Mouse (Mus musculus) olfactory bulb, adult 2 months (tissue): ENCODE results near the gene Nectin4. TPM values are rescaled to one million over a fixed set of nuclear protein-coding genes. Genes with fewer than 3 reads are reported as not detected.
A peak's percentile ranks its signal among the peaks of the same experiment; 100 is the strongest.

Source experiments
- H3K27ac ChIP-seq: fragments of 200-500 bp; 2 replicates; pipeline ENCODE4 v1.5.1; 2012; ENCODE audit warnings: low read depth, low read length; ENCODE audit not compliant: insufficient read depth
- H3K4me1 ChIP-seq: fragments of 200-500 bp; 2 replicates; pipeline ENCODE4 v1.6.1; 2012; ENCODE audit warnings: low read length; ENCODE audit not compliant: control insufficient read depth, insufficient read depth
- H3K4me3 ChIP-seq: fragments of 200-500 bp; 2 replicates; pipeline ENCODE4 v1.5.1; 2012; ENCODE audit warnings: mild to moderate bottlenecking, low read depth, low read length, moderate library complexity; ENCODE audit not compliant: insufficient read depth
- CTCF ChIP-seq: fragments of 200-500 bp; IDR thresholded peaks from 2 replicates; pipeline ENCODE4 v1.5.1; 2012; ENCODE audit warnings: low read depth, mild to moderate bottlenecking, low read length, moderate library complexity; ENCODE audit not compliant: insufficient read depth
- POLR2A ChIP-seq: fragments of 200-500 bp; IDR thresholded peaks from 2 replicates; pipeline ENCODE4 v1.6.1; 2012; ENCODE audit warnings: mild to moderate bottlenecking, low read depth, low read length, moderate library complexity; ENCODE audit not compliant: insufficient read depth
- WGBS: fragments of 180-500 bp; shearing (Covaris S2); methylation state at CpG from one replicate; pipeline ENCODE4 v1.1.7; 2018; 5-methylcytosine and 5-hydroxymethylcytosine counted together
- polyA plus RNA-seq: library from polyadenylated mRNA; stranded (reverse); fragments of >200 nt; gene quantifications from 2 replicates; pipeline ENCODE4 v1.2.4, GENCODE M21; 2012; ENCODE audit warnings: low replicate concordance; ENCODE audit not compliant: missing spikeins, insufficient read depth, insufficient read length

The Nectin4 gene
- polyA plus RNA-seq, 1 experiment: not detected

- 5% methylated on average over 31 of the region's 31 CpGs for WGBS
- H3K27ac ChIP-seq: no peak overlapping the region
Observed at GRCm38 (mm10) chr1:171379935-171380599, 10.2 kb downstream of the Nectin4 start.

DNA sequence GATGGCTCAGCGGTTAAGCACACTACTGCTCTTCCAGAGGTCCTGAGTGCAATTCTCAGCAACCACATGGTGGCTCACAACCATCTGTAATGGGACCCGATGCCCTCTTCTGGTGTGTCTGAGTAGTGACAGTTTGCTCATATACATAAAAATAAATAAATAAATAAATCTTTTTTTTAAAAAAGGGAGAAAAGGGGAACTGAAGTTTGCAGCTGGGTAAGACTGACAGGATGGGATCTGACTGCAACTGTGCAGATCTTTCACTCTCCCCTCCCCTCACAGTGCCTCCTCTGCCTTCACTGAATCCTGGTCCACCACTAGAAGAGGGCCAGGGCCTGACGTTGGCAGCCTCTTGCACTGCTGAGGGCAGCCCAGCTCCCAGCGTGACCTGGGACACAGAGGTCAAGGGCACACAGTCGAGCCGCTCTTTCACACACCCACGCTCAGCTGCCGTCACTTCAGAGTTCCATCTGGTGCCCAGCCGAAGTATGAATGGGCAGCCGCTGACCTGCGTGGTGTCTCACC is 12.3 kb downstream of the Nectin4 start:
- 91% methylated on average over 11 of the region's 11 CpGs for WGBS
- no peak overlapping the region for H3K4me3 ChIP-seq
- TF ChIP-seq CTCF (no peak), POLR2A (no peak)
- no peak overlapping the region for H3K27ac ChIP-seq
- peaks cover 9% of the 10 kb centered on the region for H3K4me1 ChIP-seq

More at GRCm38 (mm10) chr1:171379935-171380599, 10.2 kb downstream of the Nectin4 start:
- peaks cover 9% of the 10 kb centered on the region for H3K4me1 ChIP-seq
- H3K4me3 ChIP-seq: peak overlapping the region; percentile 44
- TF ChIP-seq POLR2A: no peak
- peak; percentile 55 for TF ChIP-seq CTCF

DNA sequence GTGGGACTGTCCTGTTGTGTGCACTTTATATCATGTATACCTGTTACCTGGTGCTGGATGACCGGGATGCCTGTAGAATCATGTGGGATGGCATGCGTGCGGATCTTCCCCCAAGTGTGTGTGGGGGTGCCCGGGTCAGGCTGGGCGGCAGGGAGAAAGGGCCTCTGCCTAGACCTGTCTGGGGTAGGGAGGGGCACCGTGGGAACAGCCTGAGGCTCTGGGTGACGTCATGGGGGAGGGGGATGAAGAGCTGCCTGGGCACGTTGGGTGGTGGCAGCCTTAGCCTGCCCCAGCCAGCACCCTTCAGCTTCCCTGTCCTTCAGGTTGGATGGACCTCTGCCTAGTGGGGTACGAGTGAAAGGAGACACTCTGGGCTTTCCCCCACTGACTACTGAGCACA is 14.5 kb downstream of the Nectin4 start:
- peaks cover 9% of the 10 kb centered on the region for H3K4me1 ChIP-seq
- no peak overlapping the region for H3K27ac ChIP-seq
- no peak overlapping the region for H3K4me3 ChIP-seq
- WGBS: 67% methylated on average over 9 of the region's 9 CpGs
- no peak for TF ChIP-seq CTCF
- TF ChIP-seq POLR2A: no peak

DNA sequence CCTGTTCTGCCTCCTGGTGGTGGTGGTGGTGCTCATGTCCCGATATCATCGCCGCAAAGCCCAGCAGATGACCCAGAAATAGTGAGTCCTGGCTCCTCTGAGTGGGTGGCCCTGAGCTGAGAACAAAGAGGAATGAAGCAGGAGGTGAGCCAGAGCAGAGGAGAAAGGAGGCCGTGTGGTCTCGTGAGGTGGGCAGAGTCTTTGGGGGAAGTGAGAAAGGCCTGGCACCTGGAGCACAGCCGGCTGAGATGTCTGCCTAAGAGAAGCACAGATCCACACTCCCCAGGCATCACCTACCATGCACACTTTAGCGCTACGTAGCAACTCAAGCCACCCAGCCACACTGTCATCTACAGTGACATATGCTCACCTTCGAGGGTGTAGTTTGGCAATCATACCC is 15.3 kb downstream of the Nectin4 start:
- no peak for TF ChIP-seq CTCF
- no peak for TF ChIP-seq POLR2A
- Histone ChIP-seq H3K4me3 (no peak overlapping the region), H3K27ac (no peak overlapping the region), H3K4me1 (peaks cover 4% of the 10 kb centered on the region)
- 76% methylated on average over 9 of the region's 9 CpGs for WGBS

- no peak overlapping the region for H3K27ac ChIP-seq
- peak; percentile 21; the same call in 1 of the 2 replicates for TF ChIP-seq CTCF
- no peak for TF ChIP-seq POLR2A
- no peaks in the 10 kb centered on the region for H3K4me1 ChIP-seq
- 42% methylated on average over 6 of the region's 6 CpGs for WGBS
- no peak overlapping the region for H3K4me3 ChIP-seq
Observed at GRCm38 (mm10) chr1:171387099-171387498, 17.2 kb downstream of the Nectin4 start.

DNA sequence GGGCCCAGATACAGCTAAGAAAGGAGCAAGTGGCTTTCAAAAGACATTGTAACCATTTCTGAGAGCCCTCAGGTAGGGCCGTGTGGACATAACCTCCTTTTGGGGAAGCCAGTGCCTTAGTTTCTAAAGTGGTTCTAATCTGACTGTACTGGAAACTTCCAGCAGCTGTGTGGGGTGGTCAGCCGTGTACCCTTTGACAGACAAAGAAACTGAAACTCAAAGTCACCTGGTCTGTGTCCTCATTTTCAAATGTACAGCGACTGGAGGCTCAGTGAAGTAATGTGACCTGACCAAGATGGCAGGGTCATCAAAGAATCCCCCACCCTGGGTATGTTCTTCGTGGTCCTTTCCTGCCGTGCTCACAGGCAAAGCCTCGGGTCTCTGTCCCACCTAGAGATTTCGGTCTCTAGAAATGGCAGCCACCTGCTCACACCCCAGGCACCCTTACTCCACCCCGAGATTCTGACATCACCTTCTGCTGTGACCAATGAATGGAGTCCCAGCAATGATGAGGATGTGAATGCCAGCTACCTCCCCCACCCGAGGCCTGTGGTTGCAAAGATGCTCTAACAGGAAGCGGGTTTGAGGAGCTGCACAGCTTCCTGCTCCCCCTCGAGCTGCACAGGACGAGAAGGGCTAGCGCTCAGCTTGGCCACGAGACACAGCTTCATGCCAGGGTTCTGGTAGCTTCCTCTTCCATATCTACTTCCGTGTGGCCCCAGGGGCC is 18.6 kb downstream of the Nectin4 start, which contains the start of gene Arhgap30:
Arhgap30 (plus strand) TSS at position 579 of the 727 bp plus-strand sequence.
- H3K4me3 ChIP-seq: peak within 1 kb of the TSS; percentile 7; the same call in 1 of the 2 replicates
- 85% methylated on average over 15 of the region's 15 CpGs for WGBS

GRCm38 (mm10) chr1:171390101-171390500 is 20.2 kb downstream of the Nectin4 start:
- 88% methylated on average over 4 of the region's 4 CpGs for WGBS

More for the DNA sequence above, 18.6 kb downstream of the Nectin4 start, which contains the start of gene Arhgap30:
- H3K4me1 ChIP-seq: no peaks in the 10 kb centered on the region
- TF ChIP-seq CTCF (no peak), POLR2A (no peak)
- no peak within 1 kb of the TSS for H3K27ac ChIP-seq

DNA sequence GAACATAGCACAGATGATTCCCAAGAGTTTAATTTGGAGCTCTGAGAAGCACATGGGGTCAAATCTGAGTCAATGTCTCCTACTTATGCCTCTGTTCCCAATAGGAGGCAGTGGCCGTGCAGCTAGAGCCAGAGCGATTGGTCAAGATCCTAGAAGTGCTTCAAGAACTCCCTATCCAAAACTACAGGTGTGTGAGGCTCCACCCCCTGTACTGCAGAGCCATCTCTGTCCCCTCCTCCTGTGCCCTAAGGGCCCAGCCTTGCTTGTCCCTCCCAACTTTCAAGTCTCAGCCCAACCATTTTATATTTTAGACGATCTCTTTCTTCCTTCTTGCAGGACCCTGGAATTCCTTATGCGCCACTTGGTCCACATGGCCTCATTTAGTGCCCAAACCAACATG is 31.9 kb downstream of the Nectin4 start:
- WGBS: 80% methylated on average over 4 of the region's 4 CpGs
- Histone ChIP-seq H3K27ac (no peak overlapping the region), H3K4me1 (no peaks in the 10 kb centered on the region), H3K4me3 (no peak overlapping the region)
- no peak for TF ChIP-seq POLR2A
- TF ChIP-seq CTCF: no peak

More at GRCm38 (mm10) chr1:171390101-171390500, 20.2 kb downstream of the Nectin4 start:
- Histone ChIP-seq H3K4me3 (no peak overlapping the region), H3K4me1 (no peaks in the 10 kb centered on the region), H3K27ac (no peak overlapping the region)
- TF ChIP-seq POLR2A (no peak), CTCF (no peak)

GRCm38 (mm10) chr1:171402991-171403390 is 33.1 kb downstream of the Nectin4 start:
- H3K4me1 ChIP-seq: no peaks in the 10 kb centered on the region
- 85% methylated on average over 9 of the region's 9 CpGs for WGBS
- no peak for TF ChIP-seq CTCF
- no peak for TF ChIP-seq POLR2A

More at GRCm38 (mm10) chr1:171402991-171403390, 33.1 kb downstream of the Nectin4 start:
- Histone ChIP-seq H3K4me3 (no peak overlapping the region), H3K27ac (no peak overlapping the region)
